20 mouse cellular contexts compared by ENCODE assay signal in genomic region chr6:29266936-29267335, GRCm38 (mm10). TPM values are rescaled to one million over a fixed set of nuclear protein-coding genes. Genes with fewer than 3 reads are reported as not detected.
DNase-seq lines count a peak whose midpoint lies in the region; ATAC-seq lines count a peak whose summit lies in the region.
"Had no signal": no experiment of that assay in that cellular context is flagged by ENCODE, and none has a peak within 500 bp of the region (broad histone marks: within the 10 kb centered on the region; RNA-seq: fewer than 3 reads in every experiment).

No protein-coding gene starts in this region.

- no peak overlapping the region for H3K9ac ChIP-seq in heart, embryonic 11.5 days (ENCODE audit: low read depth, low read length)
- no peak overlapping the region for H3K9ac ChIP-seq in liver, embryonic 12.5 days
- no peak overlapping the region for H3K9ac ChIP-seq in liver, embryonic 16.5 days (ENCODE audit: low read depth, low read length)
- no peak overlapping the region for H3K9ac ChIP-seq in midbrain, embryonic 11.5 days (ENCODE audit: low read length)
- H3K9ac ChIP-seq: forebrain, embryonic 13.5 days; heart, embryonic 13.5 days; hindbrain, embryonic 15.5 days had no signal

- DNase-seq in heart, adult 11 months = peak; percentile 83
- DNase-seq in midbrain, embryonic 11.5 days (ENCODE audit: low spot score, missing footprints) = no peak
- DNase-seq in spleen, adult 18-20 months = no peak
- no peak for DNase-seq in embryonic facial prominence, embryonic 10.5 days (ENCODE audit: low spot score)
- DNase-seq: adrenal gland, adult 2 months; adrenal gland, postnatal 25 days; cerebellum, adult 18-20 months; cerebellum, adult 9-11 months; cerebellum, postnatal 36 days; gastrocnemius, postnatal 14 days; heart, postnatal 36 days had no signal

- no peaks in the 10 kb centered on the region for H3K36me3 ChIP-seq in heart, embryonic 11.5 days (ENCODE audit: control insufficient read depth, insufficient read depth, low read length)
- H3K36me3 ChIP-seq in liver, embryonic 12.5 days = no peaks in the 10 kb centered on the region
- H3K36me3 ChIP-seq in liver, embryonic 16.5 days (ENCODE audit: control insufficient read depth, insufficient read depth) = no peaks in the 10 kb centered on the region
- H3K36me3 ChIP-seq in midbrain, embryonic 11.5 days (ENCODE audit: control insufficient read depth, insufficient read depth, low read length) = no peaks in the 10 kb centered on the region
- H3K36me3 ChIP-seq in embryonic facial prominence, embryonic 10.5 days (replicated peaks) = no peaks in the 10 kb centered on the region
- H3K36me3 ChIP-seq: heart, embryonic 13.5 days; hindbrain, embryonic 15.5 days had no signal

- H3K27ac ChIP-seq in heart, embryonic 11.5 days (ENCODE audit: low read depth, low read length) = no peak overlapping the region
- H3K27ac ChIP-seq in liver, embryonic 12.5 days = 0 out of 2 replicates have a peak overlapping the region, but pooled peaks have one; percentile 26
- H3K27ac ChIP-seq in liver, embryonic 16.5 days (ENCODE audit: low read length) = peak overlapping the region; percentile 36; the same call in 1 of the 2 replicates
- H3K27ac ChIP-seq in midbrain, embryonic 11.5 days (ENCODE audit: low read depth, low read length) = no peak overlapping the region
- H3K27ac ChIP-seq in embryonic facial prominence, embryonic 10.5 days (replicated peaks) = no peak overlapping the region
- H3K27ac ChIP-seq: forebrain, embryonic 13.5 days; heart, embryonic 13.5 days; hindbrain, embryonic 15.5 days had no signal

- no peaks in the 10 kb centered on the region for H3K9me3 ChIP-seq in heart, embryonic 11.5 days (replicated peaks; ENCODE audit: control insufficient read depth, low read length)
- no peaks in the 10 kb centered on the region for H3K9me3 ChIP-seq in liver, embryonic 12.5 days (replicated peaks)
- no peaks in the 10 kb centered on the region for H3K9me3 ChIP-seq in liver, embryonic 16.5 days (replicated peaks; ENCODE audit: control insufficient read depth, low read length)
- no peaks in the 10 kb centered on the region for H3K9me3 ChIP-seq in midbrain, embryonic 11.5 days (ENCODE audit: control insufficient read depth, low read length)
- no peaks in the 10 kb centered on the region for H3K9me3 ChIP-seq in embryonic facial prominence, embryonic 10.5 days
- H3K9me3 ChIP-seq: forebrain, embryonic 13.5 days; heart, embryonic 13.5 days; hindbrain, embryonic 15.5 days had no signal

- H3K4me2 ChIP-seq in heart, embryonic 11.5 days = no peak overlapping the region
- H3K4me2 ChIP-seq in liver, embryonic 12.5 days = no peak overlapping the region
- no peak overlapping the region for H3K4me2 ChIP-seq in liver, embryonic 16.5 days (ENCODE audit: low read depth, low read length)
- no peak overlapping the region for H3K4me2 ChIP-seq in midbrain, embryonic 11.5 days
- H3K4me2 ChIP-seq: forebrain, embryonic 13.5 days; heart, embryonic 13.5 days; hindbrain, embryonic 15.5 days had no signal

- WGBS in heart, embryonic 11.5 days (ENCODE audit: insufficient replicate concordance) = 42% methylated on average over 4 of the region's 4 CpGs
- WGBS in liver, embryonic 12.5 days (ENCODE audit: insufficient replicate concordance) = 52% methylated on average over 4 of the region's 4 CpGs
- 52% methylated on average over 4 of the region's 4 CpGs for WGBS in liver, embryonic 16.5 days (ENCODE audit: insufficient replicate concordance)
- WGBS in midbrain, embryonic 11.5 days = 80% methylated on average over 4 of the region's 4 CpGs
- WGBS in embryonic facial prominence, embryonic 10.5 days = 60% methylated on average over 4 of the region's 4 CpGs

- H3K4me1 ChIP-seq in heart, embryonic 11.5 days (ENCODE audit: control insufficient read depth, insufficient read depth, low read length) = peaks cover 6% of the 10 kb centered on the region; the same call in 1 of the 2 replicates
- H3K4me1 ChIP-seq in liver, embryonic 12.5 days = peaks cover 8% of the 10 kb centered on the region; the same call in 1 of the 2 replicates
- H3K4me1 ChIP-seq in liver, embryonic 16.5 days (ENCODE audit: control insufficient read depth, low read depth, low read length) = no peaks in the 10 kb centered on the region; the same call in none of the 2 replicates
- H3K4me1 ChIP-seq in midbrain, embryonic 11.5 days (ENCODE audit: control insufficient read depth, insufficient read depth, low read length) = peaks cover 3% of the 10 kb centered on the region; the same call in 1 of the 2 replicates
- H3K4me1 ChIP-seq in embryonic facial prominence, embryonic 10.5 days = peaks cover 7% of the 10 kb centered on the region

- H3K4me3 ChIP-seq in heart, embryonic 11.5 days (ENCODE audit: low read depth, low read length) = no peak overlapping the region
- no peak overlapping the region for H3K4me3 ChIP-seq in liver, embryonic 12.5 days
- no peak overlapping the region for H3K4me3 ChIP-seq in liver, embryonic 16.5 days (ENCODE audit: low read depth, low read length)
- H3K4me3 ChIP-seq in midbrain, embryonic 11.5 days (ENCODE audit: low read depth, low read length) = no peak overlapping the region
- H3K4me3 ChIP-seq in embryonic facial prominence, embryonic 10.5 days = no peak overlapping the region
- H3K4me3 ChIP-seq: forebrain, embryonic 13.5 days; heart, embryonic 13.5 days; hindbrain, embryonic 15.5 days had no signal

- H3K27me3 ChIP-seq in heart, embryonic 11.5 days (ENCODE audit: control insufficient read depth, insufficient read depth, low read length) = no peaks in the 10 kb centered on the region
- H3K27me3 ChIP-seq in liver, embryonic 12.5 days (replicated peaks) = peaks cover 22% of the 10 kb centered on the region; the same call in 1 of the 2 replicates
- H3K27me3 ChIP-seq in liver, embryonic 16.5 days (ENCODE audit: control insufficient read depth, insufficient read depth, low read depth, low read length) = no peaks in the 10 kb centered on the region
- H3K27me3 ChIP-seq in midbrain, embryonic 11.5 days (ENCODE audit: control insufficient read depth, insufficient read depth, low read length) = no peaks in the 10 kb centered on the region
- H3K27me3 ChIP-seq in embryonic facial prominence, embryonic 10.5 days (replicated peaks; ENCODE audit: low read depth, poor library complexity, severe bottlenecking) = peaks cover 5% of the 10 kb centered on the region; the same call in 1 of the 2 replicates
- H3K27me3 ChIP-seq: hindbrain, embryonic 15.5 days; Patski had no signal

- no peak for ATAC-seq in heart, embryonic 11.5 days (replicated peaks; ENCODE audit: insufficient number of reproducible peaks, low FRiP score, low TSS enrichment)
- 0 out of 2 replicates have a peak, but pooled peaks have one; percentile 46 for ATAC-seq in liver, embryonic 12.5 days
- peak; percentile 77 for ATAC-seq in liver, embryonic 16.5 days (ENCODE audit: low read depth)
- no peak for ATAC-seq in midbrain, embryonic 11.5 days (ENCODE audit: low FRiP score)
- ATAC-seq: activated CD4-positive, CD25-positive, alpha-beta regulatory T cell, adult 4 months; forebrain, embryonic 13.5 days; Patski had no signal

RNA-seq across cellular contexts. Expression of gene Hilpda, which starts 5.4 kb away (rescaled TPM):
- polyA plus RNA-seq in heart, embryonic 11.5 days (2014; fragmentation: Nextera tagmentation; extraction: Ambion mirVana) = 23.4 and 27.4 TPM in 2 replicates
- polyA plus RNA-seq in liver, embryonic 12.5 days (2016; fragmentation: Nextera tagmentation; extraction: Ambion mirVana) = 19.1 and 20.0 TPM in 2 replicates
- 26.1 and 32.4 TPM in 2 replicates for polyA plus RNA-seq in liver, embryonic 16.5 days (2015; fragmentation: Nextera tagmentation; extraction: Ambion mirVana)
- polyA plus RNA-seq in midbrain, embryonic 11.5 days (2014; fragmentation: Nextera tagmentation; extraction: Ambion mirVana) = 30.1 and 30.5 TPM in 2 replicates
- polyA plus RNA-seq in embryonic facial prominence, embryonic 10.5 days (2016; fragmentation: Nextera tagmentation; extraction: Ambion mirVana) = 35.3 and 39.9 TPM in 2 replicates

RNA-seq across cellular contexts. Expression of gene Fam71f2, which starts 12.5 kb away (rescaled TPM):
- polyA plus RNA-seq in heart, embryonic 11.5 days (2014; fragmentation: Nextera tagmentation; extraction: Ambion mirVana) = 0.53 TPM in 1 of 2 replicates, not detected in the other
- 0.20 and 0.31 TPM in 2 replicates for polyA plus RNA-seq in liver, embryonic 12.5 days (2016; fragmentation: Nextera tagmentation; extraction: Ambion mirVana)
- 0.09 and 0.13 TPM in 2 replicates for polyA plus RNA-seq in liver, embryonic 16.5 days (2015; fragmentation: Nextera tagmentation; extraction: Ambion mirVana)
- 0.41 and 0.79 TPM in 2 replicates for polyA plus RNA-seq in midbrain, embryonic 11.5 days (2014; fragmentation: Nextera tagmentation; extraction: Ambion mirVana)
- polyA plus RNA-seq in embryonic facial prominence, embryonic 10.5 days (2016; fragmentation: Nextera tagmentation; extraction: Ambion mirVana) = 0.25 and 0.34 TPM in 2 replicates
- polyA plus RNA-seq: heart, embryonic 13.5 days had no signal

RNA-seq across cellular contexts. Expression of gene Impdh1, which starts 50.8 kb away (rescaled TPM):
- polyA plus RNA-seq in heart, embryonic 11.5 days (2014; fragmentation: Nextera tagmentation; extraction: Ambion mirVana) = 34.3 and 40.4 TPM in 2 replicates
- polyA plus RNA-seq in liver, embryonic 12.5 days (2016; fragmentation: Nextera tagmentation; extraction: Ambion mirVana) = 13.7 and 14.3 TPM in 2 replicates
- polyA plus RNA-seq in liver, embryonic 16.5 days (2015; fragmentation: Nextera tagmentation; extraction: Ambion mirVana) = 8.4 and 10.0 TPM in 2 replicates
- 36.9 and 42.0 TPM in 2 replicates for polyA plus RNA-seq in midbrain, embryonic 11.5 days (2014; fragmentation: Nextera tagmentation; extraction: Ambion mirVana)
- polyA plus RNA-seq in embryonic facial prominence, embryonic 10.5 days (2016; fragmentation: Nextera tagmentation; extraction: Ambion mirVana) = 44.7 and 50.2 TPM in 2 replicates

RNA-seq across cellular contexts. Expression of gene Fam71f1, which starts 52.0 kb away (rescaled TPM):
- polyA plus RNA-seq in heart, embryonic 11.5 days (2014; fragmentation: Nextera tagmentation; extraction: Ambion mirVana) = 0.10 and 0.21 TPM in 2 replicates
- not detected in 2 replicates for polyA plus RNA-seq in liver, embryonic 12.5 days (2016; fragmentation: Nextera tagmentation; extraction: Ambion mirVana)
- not detected in 2 replicates for polyA plus RNA-seq in liver, embryonic 16.5 days (2015; fragmentation: Nextera tagmentation; extraction: Ambion mirVana)
- not detected in 2 replicates for polyA plus RNA-seq in midbrain, embryonic 11.5 days (2014; fragmentation: Nextera tagmentation; extraction: Ambion mirVana)
- not detected in 2 replicates for polyA plus RNA-seq in embryonic facial prominence, embryonic 10.5 days (2016; fragmentation: Nextera tagmentation; extraction: Ambion mirVana)
- polyA plus RNA-seq: activated CD4-positive, CD25-positive, alpha-beta regulatory T cell, adult 4 months; adrenal gland, adult 2 months; forebrain, embryonic 13.5 days; hindbrain, embryonic 11.5 days; hindbrain, embryonic 15.5 days had no signal

Comparison
In these comparisons a context has a peak if more than half of its experiments do, and no peak if none do; other contexts are left out.
1. ATAC-seq: peak in liver, embryonic 12.5 days (single experiment) and liver, embryonic 16.5 days (single experiment); none in heart, embryonic 11.5 days (single experiment) and midbrain, embryonic 11.5 days (single experiment).
2. H3K27ac ChIP-seq: peak in liver, embryonic 12.5 days (single experiment) and liver, embryonic 16.5 days (single experiment); none in heart, embryonic 11.5 days (single experiment), midbrain, embryonic 11.5 days (single experiment) and embryonic facial prominence, embryonic 10.5 days (single experiment).